Mouse (Mus musculus) myocyte (in vitro differentiated cells): ENCODE results near the gene Pten. TPM values are rescaled to one million over a fixed set of nuclear protein-coding genes. Genes with fewer than 3 reads are reported as not detected.

Source experiments
- H3K27me3 ChIP-seq: one replicate; pipeline ENCODE4 v1.6.1; 2011; ENCODE audit not compliant: control insufficient read depth, insufficient read depth, insufficient read length
- H3K36me3 ChIP-seq: one replicate; pipeline ENCODE4 v1.6.1; 2011; ENCODE audit not compliant: control insufficient read depth, insufficient read depth
- H3K4me2 ChIP-seq: one replicate; pipeline ENCODE4 v1.6.1; 2011; ENCODE audit warnings: low read depth, control low read depth
- H3K4me3 ChIP-seq: one replicate; pipeline ENCODE4 v1.5.1; 2011; ENCODE audit warnings: mild to moderate bottlenecking, control low read depth, moderate library complexity
- H3K79me2 ChIP-seq: one replicate; pipeline ENCODE4 v1.6.1; 2011; ENCODE audit not compliant: control insufficient read depth, insufficient read depth
- H3ac ChIP-seq: one replicate; pipeline ENCODE4 v1.6.1; 2011; ENCODE audit not compliant: control insufficient read depth, insufficient read length
- CEBPB ChIP-seq: IDR thresholded peaks from 2 replicates; pipeline ENCODE4 v1.6.1; 2011; ENCODE audit warnings: mild to moderate bottlenecking, moderate library complexity; ENCODE audit not compliant: poor library complexity, insufficient read depth, severe bottlenecking
- E2F4 ChIP-seq: IDR thresholded peaks from one replicate; pipeline ENCODE4 v1.6.1; 2011; ENCODE audit warnings: mild to moderate bottlenecking, control low read depth, moderate library complexity; ENCODE audit not compliant: insufficient read depth
- MAX ChIP-seq: IDR thresholded peaks from one replicate; pipeline ENCODE4 v1.6.1; 2011; ENCODE audit warnings: low read depth, mild to moderate bottlenecking, control low read depth
- MYOD1 ChIP-seq, 3 experiments: IDR thresholded peaks; one replicate each; pipeline ENCODE4 v1.6.1; 2011; ENCODE audit warnings: control low read depth in 2 of 3, low read depth in 2 of 3, mild to moderate bottlenecking in 2 of 3, moderate library complexity in 1 of 3; ENCODE audit not compliant: insufficient read length in 2 of 3, control insufficient read depth in 1 of 3
- MYOG ChIP-seq, 3 experiments: IDR thresholded peaks; one replicate each; pipeline ENCODE4 v1.6.1; 2011; ENCODE audit warnings: control low read depth in 2 of 3, low read depth in 2 of 3, mild to moderate bottlenecking in 2 of 3; ENCODE audit not compliant: insufficient read length in 2 of 3, control insufficient read depth in 1 of 3, insufficient read depth in 1 of 3
- POLR2A ChIP-seq: IDR thresholded peaks from one replicate; pipeline ENCODE4 v1.6.1; 2011; ENCODE audit warnings: low read depth, mild to moderate bottlenecking, control low read depth, moderate library complexity; ENCODE audit not compliant: insufficient read length
- POLR2AphosphoS2 ChIP-seq: IDR thresholded peaks from one replicate; pipeline ENCODE4 v1.6.1; 2011; ENCODE audit warnings: low read depth, control low read depth; ENCODE audit not compliant: insufficient read length
- REST ChIP-seq: IDR thresholded peaks from one replicate; pipeline ENCODE4 v1.6.1; 2011; ENCODE audit warnings: mild to moderate bottlenecking, control low read depth, moderate library complexity; ENCODE audit not compliant: insufficient read depth, insufficient read length
- SRF ChIP-seq: IDR thresholded peaks from one replicate; pipeline ENCODE4 v1.6.1; 2011; ENCODE audit warnings: low read depth; ENCODE audit not compliant: control insufficient read depth, insufficient read length
- TCF12 ChIP-seq: IDR thresholded peaks from one replicate; pipeline ENCODE4 v1.6.1; 2011; ENCODE audit warnings: mild to moderate bottlenecking, control low read depth; ENCODE audit not compliant: poor library complexity, insufficient read depth, severe bottlenecking
- TCF3 ChIP-seq: IDR thresholded peaks from one replicate; pipeline ENCODE4 v1.6.1; 2011; ENCODE audit warnings: low read depth, control low read depth; ENCODE audit not compliant: insufficient read length
- USF1 ChIP-seq: IDR thresholded peaks from one replicate; pipeline ENCODE4 v1.6.1; 2011; ENCODE audit warnings: low read depth, mild to moderate bottlenecking, control low read depth, moderate library complexity
- polyA plus RNA-seq: library from polyadenylated mRNA; unstranded; fragments of >200 nt; fragmentation: generic; extraction: Trizol; gene quantifications from one replicate; pipeline ENCODE4 v1.2.1, GENCODE M21; 2012; ENCODE audit warnings: missing spikeins

Pten gene
- polyA plus RNA-seq, 1 experiment = 8.9 TPM

- H3ac ChIP-seq = no peak overlapping the region
- TF ChIP-seq USF1 = no peak
- no peak for TF ChIP-seq SRF
- TF ChIP-seq TCF12 = no peak
- TF ChIP-seq REST = no peak
- no peak for TF ChIP-seq E2F4
- TF ChIP-seq MAX = no peak
- no peak for TF ChIP-seq POLR2AphosphoS2
- TF ChIP-seq MYOG (IDR thresholded peaks at IDR 0.05; ENCODE audit: control insufficient read depth in 1 of 3, insufficient read depth in 1 of 3, insufficient read length in 2 of 3, low read depth in 2 of 3) = no peak
- no peak for TF ChIP-seq POLR2A
- TF ChIP-seq MYOD1 (IDR thresholded peaks at IDR 0.05; ENCODE audit: control insufficient read depth in 1 of 3, insufficient read length in 2 of 3, low read depth in 2 of 3) = no peak
- no peak for TF ChIP-seq CEBPB
- TF ChIP-seq TCF3 = no peak
- H3K4me3 ChIP-seq = no peak overlapping the region
- no peaks in the 10 kb centered on the region for H3K79me2 ChIP-seq
- H3K36me3 ChIP-seq = no peaks in the 10 kb centered on the region
- no peaks in the 10 kb centered on the region for H3K27me3 ChIP-seq
- no peak overlapping the region for H3K4me2 ChIP-seq
These were observed 111.3 kb downstream of the Pten start for GRCm38 (mm10) chr19:32868560-32868959.

DNA sequence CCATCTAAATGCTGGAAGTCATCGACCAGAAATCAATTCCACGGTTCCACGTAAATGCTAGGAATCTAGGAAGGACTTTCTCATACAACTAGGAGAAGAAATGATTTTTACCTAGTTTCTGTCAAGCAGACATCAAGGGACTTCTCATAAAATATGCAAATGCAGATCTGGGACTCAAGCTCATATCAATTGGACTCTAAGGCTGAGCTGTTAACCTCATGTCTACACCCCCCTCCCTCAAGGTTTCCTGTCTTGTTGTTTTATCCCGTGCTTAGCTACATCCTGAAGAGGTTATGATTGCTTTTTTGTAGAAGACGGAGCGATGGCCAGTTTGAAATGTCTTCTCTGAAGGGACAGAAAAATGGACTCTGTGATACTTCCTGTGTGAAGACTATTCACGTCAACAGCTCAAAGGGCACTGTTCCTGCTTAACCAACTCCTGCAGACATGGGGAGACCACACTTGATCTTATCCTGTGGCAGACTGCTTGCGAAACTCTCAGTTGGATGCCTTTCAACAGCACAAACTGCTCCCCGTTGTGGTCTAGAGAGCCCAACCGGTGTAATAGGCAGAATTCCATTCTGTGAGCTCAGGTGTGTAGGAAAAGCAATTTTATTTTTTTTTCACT lies 111.9 kb downstream of the Pten start:
- no peak overlapping the region for H3ac ChIP-seq
- H3K36me3 ChIP-seq = no peaks in the 10 kb centered on the region
- no peak for TF ChIP-seq TCF12
- TF ChIP-seq USF1 = no peak
- TF ChIP-seq CEBPB = peak; percentile 77; the same call in 1 of the 2 replicates
- no peaks in the 10 kb centered on the region for H3K79me2 ChIP-seq
- no peak overlapping the region for H3K4me2 ChIP-seq
- no peaks in the 10 kb centered on the region for H3K27me3 ChIP-seq
- no peak overlapping the region for H3K4me3 ChIP-seq

GRCm38 (mm10) chr19:32873904-32874637 lies 116.8 kb downstream of the Pten start:
- H3K79me2 ChIP-seq = no peaks in the 10 kb centered on the region
- TF ChIP-seq E2F4 (no peak), MYOD1 (IDR thresholded peaks at IDR 0.05; ENCODE audit: control insufficient read depth in 1 of 3, insufficient read length in 2 of 3, low read depth in 2 of 3) (no peak), USF1 (no peak), TCF3 (no peak), MAX (no peak), POLR2A (no peak), REST (no peak), POLR2AphosphoS2 (no peak), SRF (no peak), MYOG (IDR thresholded peaks at IDR 0.05; ENCODE audit: control insufficient read depth in 1 of 3, insufficient read depth in 1 of 3, insufficient read length in 2 of 3, low read depth in 2 of 3) (no peak)
- H3K4me3 ChIP-seq = no peak overlapping the region
- no peaks in the 10 kb centered on the region for H3K36me3 ChIP-seq
- no peak overlapping the region for H3ac ChIP-seq
- no peak overlapping the region for H3K4me2 ChIP-seq
- no peaks in the 10 kb centered on the region for H3K27me3 ChIP-seq

Other genes starting within 250 kb of the Pten start
- 0.47 TPM for gene Papss2, start 161.7 kb upstream of the Pten start, polyA plus RNA-seq
- 14.8 TPM for gene Atad1, start 17.7 kb upstream of the Pten start, polyA plus RNA-seq